Mouse (Mus musculus) embryonic facial prominence, embryonic 15.5 days (tissue): ENCODE data around the gene Zfyve27. TPM values are rescaled to one million over a fixed set of nuclear protein-coding genes. Genes with fewer than 3 reads are reported as not detected.
A peak's percentile ranks its signal among the peaks of the same experiment; 100 is the strongest.

Experiments used
- ATAC-seq: fragments of 200-750 bp; cut with Nextera tagmentation; 2 replicates; pipeline ENCODE4 v1.8.0; 2017; ENCODE audit warnings: low read depth, moderate TSS enrichment; ENCODE audit not compliant: insufficient number of reproducible peaks, low FRiP score, low TSS enrichment
- H3K27ac ChIP-seq: fragments of 300-500 bp; sonication (generic); replicated peaks from 2 replicates; pipeline ENCODE4 v1.5.1; 2015; ENCODE audit warnings: mild to moderate bottlenecking, inconsistent platforms
- H3K27me3 ChIP-seq: fragments of 300-500 bp; sonication (generic); 2 replicates; pipeline ENCODE4 v1.6.1; 2015; ENCODE audit warnings: inconsistent platforms
- H3K36me3 ChIP-seq: fragments of 300-500 bp; sonication (generic); 2 replicates; pipeline ENCODE4 v1.6.1; 2015; ENCODE audit warnings: mild to moderate bottlenecking, inconsistent platforms
- H3K4me1 ChIP-seq: fragments of 300-500 bp; sonication (generic); 2 replicates; pipeline ENCODE4 v1.6.1; 2015; ENCODE audit warnings: inconsistent platforms
- H3K4me2 ChIP-seq: fragments of 300-500 bp; sonication (generic); replicated peaks from 2 replicates; pipeline ENCODE4 v1.6.1; 2015; ENCODE audit warnings: mild to moderate bottlenecking, inconsistent platforms
- H3K4me3 ChIP-seq: fragments of 300-500 bp; sonication (generic); replicated peaks from 2 replicates; pipeline ENCODE4 v1.5.1; 2015; ENCODE audit warnings: mild to moderate bottlenecking, inconsistent platforms
- H3K9ac ChIP-seq: fragments of 300-500 bp; sonication (generic); 2 replicates; pipeline ENCODE4 v1.6.1; 2015; ENCODE audit warnings: inconsistent platforms
- H3K9me3 ChIP-seq: fragments of 300-500 bp; sonication (generic); replicated peaks from 2 replicates; pipeline ENCODE4 v1.6.1; 2016; ENCODE audit warnings: inconsistent platforms
- WGBS: fragments of 180-500 bp; shearing (Covaris S2); methylation state at CpG from one replicate; pipeline ENCODE4 v1.1.7; 2015; 5-methylcytosine and 5-hydroxymethylcytosine counted together
- polyA plus RNA-seq: library from polyadenylated mRNA; unstranded; fragments of >200 nt; fragmentation: Nextera tagmentation; extraction: Ambion mirVana; gene quantifications from 2 replicates; pipeline ENCODE4 v1.2.1, GENCODE M21; 2015

Zfyve27 gene
- polyA plus RNA-seq, 1 experiment from 2014 or later, result 28.8 TPM

- H3K27ac ChIP-seq, result no peak overlapping the region
- 0 out of 2 replicates have a peak, but pooled peaks cover 2% of the 10 kb centered on the region for H3K36me3 ChIP-seq
- no peaks in the 10 kb centered on the region for H3K9me3 ChIP-seq
- no peak overlapping the region for H3K4me3 ChIP-seq
- H3K27me3 ChIP-seq, result no peaks in the 10 kb centered on the region
- 46% methylated on average over 13 of the region's 13 CpGs for WGBS
- ATAC-seq, result no peak
- H3K9ac ChIP-seq, result no peak overlapping the region
- H3K4me2 ChIP-seq, result no peak overlapping the region
- H3K4me1 ChIP-seq, result 0 out of 2 replicates have a peak, but pooled peaks cover 3% of the 10 kb centered on the region
Observed at GRCm38 (mm10) chr19:42158246-42159017, 5.3 kb upstream of the Zfyve27 start.

DNA sequence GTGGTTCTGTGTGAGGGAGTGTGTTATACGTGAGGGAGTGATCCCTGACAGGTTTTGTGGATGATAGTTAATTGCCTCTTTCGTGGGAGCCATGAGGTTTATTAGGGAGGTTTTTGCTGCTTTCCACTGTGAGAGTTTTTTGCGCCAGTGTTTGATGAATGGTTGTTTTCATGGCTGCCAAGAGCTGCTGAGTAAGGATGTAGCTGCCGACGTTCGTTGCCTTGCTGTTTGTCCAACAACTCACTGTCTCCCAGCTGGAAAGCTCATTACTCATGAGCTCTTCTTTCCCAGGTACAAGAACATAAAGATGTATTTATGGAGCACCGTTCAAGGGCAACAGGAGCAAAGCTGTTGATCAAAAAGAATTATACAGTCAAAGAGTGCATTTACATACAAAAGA lies 437 bp downstream of the Zfyve27 start:
- Histone ChIP-seq H3K4me2 (no peak overlapping the region), H3K36me3 (no peaks in the 10 kb centered on the region), H3K27ac (no peak overlapping the region), H3K4me3 (no peak overlapping the region), H3K9me3 (no peaks in the 10 kb centered on the region), H3K27me3 (peaks cover 14% of the 10 kb centered on the region), H3K9ac (no peak overlapping the region), H3K4me1 (peaks cover 3% of the 10 kb centered on the region; the same call in 1 of the 2 replicates)
- no peak for ATAC-seq
- 59% methylated on average over 7 of the region's 7 CpGs for WGBS

- Histone ChIP-seq H3K36me3 (no peaks in the 10 kb centered on the region), H3K4me3 (peak overlapping the region; percentile 20), H3K4me1 (peaks cover 12% of the 10 kb centered on the region), H3K9ac (no peak overlapping the region), H3K27me3 (peaks cover 16% of the 10 kb centered on the region), H3K27ac (no peak overlapping the region), H3K9me3 (no peaks in the 10 kb centered on the region), H3K4me2 (peak overlapping the region; percentile 39)
- ATAC-seq, result no peak
- 2% methylated on average over 12 of the region's 12 CpGs for WGBS
Observed at GRCm38 (mm10) chr19:42166130-42166529, 2.4 kb downstream of the Zfyve27 start.

DNA sequence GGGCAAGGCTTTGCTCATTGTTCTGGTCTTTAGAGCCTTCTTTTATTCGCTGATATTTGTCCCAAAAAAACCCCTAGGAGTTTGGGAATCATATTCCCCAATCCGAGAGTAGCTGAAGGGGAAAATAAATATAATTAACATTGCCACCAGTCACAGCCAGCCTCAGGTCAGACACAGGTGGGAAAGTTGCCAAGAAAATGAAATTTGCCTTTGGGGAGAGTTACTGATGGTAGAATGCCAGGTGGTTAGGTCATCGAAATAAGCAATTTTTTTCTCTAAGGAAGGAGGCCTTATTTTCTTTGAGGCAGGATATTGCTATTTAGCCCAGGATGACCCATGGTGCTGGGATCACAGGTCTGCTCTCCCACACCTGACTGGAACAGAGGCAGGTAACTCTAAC lies 3.0 kb downstream of the Zfyve27 start:
- ATAC-seq, result no peak
- no peak overlapping the region for H3K4me2 ChIP-seq
- peaks cover 16% of the 10 kb centered on the region for H3K27me3 ChIP-seq
- H3K4me3 ChIP-seq, result no peak overlapping the region
- H3K9ac ChIP-seq, result no peak overlapping the region
- no peaks in the 10 kb centered on the region for H3K9me3 ChIP-seq
- no peak overlapping the region for H3K27ac ChIP-seq
- H3K36me3 ChIP-seq, result no peaks in the 10 kb centered on the region
- 36% methylated on average over 3 of the region's 3 CpGs for WGBS
- H3K4me1 ChIP-seq, result peaks cover 19% of the 10 kb centered on the region

GRCm38 (mm10) chr19:42167489-42167888 lies 3.7 kb downstream of the Zfyve27 start:
- H3K27me3 ChIP-seq, result peaks cover 16% of the 10 kb centered on the region
- no peak overlapping the region for H3K27ac ChIP-seq
- no peak overlapping the region for H3K9ac ChIP-seq
- H3K36me3 ChIP-seq, result no peaks in the 10 kb centered on the region
- WGBS, result 54% methylated on average over 9 of the region's 9 CpGs
- no peak for ATAC-seq
- H3K4me3 ChIP-seq, result no peak overlapping the region
- no peaks in the 10 kb centered on the region for H3K9me3 ChIP-seq
- peaks cover 20% of the 10 kb centered on the region for H3K4me1 ChIP-seq
- H3K4me2 ChIP-seq, result no peak overlapping the region

DNA sequence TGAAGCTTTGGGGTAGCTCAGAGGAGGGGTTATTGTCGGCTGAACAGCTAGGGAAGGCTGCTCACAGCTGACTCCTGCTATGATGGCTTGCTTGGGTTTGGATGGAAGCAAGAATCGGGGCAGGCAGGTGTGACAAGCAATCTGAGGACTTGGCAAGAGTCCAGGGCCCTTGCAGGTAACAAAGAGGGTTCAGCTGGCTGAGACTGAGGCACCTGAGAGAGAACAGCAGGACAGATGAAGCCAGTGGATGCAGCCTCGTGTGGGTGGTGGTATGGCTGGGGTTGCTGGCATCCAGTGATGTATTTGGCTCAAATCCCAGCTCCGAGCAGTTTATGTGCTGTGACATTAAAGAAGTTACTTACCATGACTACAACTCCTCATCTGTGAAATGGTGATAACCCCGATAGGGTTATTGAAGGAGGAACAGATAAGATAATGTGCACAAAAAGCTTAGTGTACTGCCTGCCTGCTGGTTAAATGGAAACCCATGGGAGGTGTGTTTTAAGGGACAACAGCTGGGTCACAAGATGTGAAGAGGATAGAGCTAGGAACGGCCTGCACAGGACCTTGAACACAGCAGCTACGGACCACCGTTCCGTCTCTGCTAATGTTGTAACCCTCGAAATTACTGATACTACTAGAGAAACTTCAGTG lies 5.7 kb downstream of the Zfyve27 start:
- WGBS, result 62% methylated on average over 10 of the region's 10 CpGs
- H3K27me3 ChIP-seq, result peaks cover 16% of the 10 kb centered on the region
- no peak overlapping the region for H3K4me3 ChIP-seq
- H3K4me1 ChIP-seq, result peaks cover 20% of the 10 kb centered on the region
- no peak overlapping the region for H3K9ac ChIP-seq
- no peaks in the 10 kb centered on the region for H3K9me3 ChIP-seq
- H3K27ac ChIP-seq, result no peak overlapping the region
- H3K36me3 ChIP-seq, result no peaks in the 10 kb centered on the region
- H3K4me2 ChIP-seq, result peak overlapping the region; percentile 86; the same call in 1 of the 2 replicates
- no peak for ATAC-seq

DNA sequence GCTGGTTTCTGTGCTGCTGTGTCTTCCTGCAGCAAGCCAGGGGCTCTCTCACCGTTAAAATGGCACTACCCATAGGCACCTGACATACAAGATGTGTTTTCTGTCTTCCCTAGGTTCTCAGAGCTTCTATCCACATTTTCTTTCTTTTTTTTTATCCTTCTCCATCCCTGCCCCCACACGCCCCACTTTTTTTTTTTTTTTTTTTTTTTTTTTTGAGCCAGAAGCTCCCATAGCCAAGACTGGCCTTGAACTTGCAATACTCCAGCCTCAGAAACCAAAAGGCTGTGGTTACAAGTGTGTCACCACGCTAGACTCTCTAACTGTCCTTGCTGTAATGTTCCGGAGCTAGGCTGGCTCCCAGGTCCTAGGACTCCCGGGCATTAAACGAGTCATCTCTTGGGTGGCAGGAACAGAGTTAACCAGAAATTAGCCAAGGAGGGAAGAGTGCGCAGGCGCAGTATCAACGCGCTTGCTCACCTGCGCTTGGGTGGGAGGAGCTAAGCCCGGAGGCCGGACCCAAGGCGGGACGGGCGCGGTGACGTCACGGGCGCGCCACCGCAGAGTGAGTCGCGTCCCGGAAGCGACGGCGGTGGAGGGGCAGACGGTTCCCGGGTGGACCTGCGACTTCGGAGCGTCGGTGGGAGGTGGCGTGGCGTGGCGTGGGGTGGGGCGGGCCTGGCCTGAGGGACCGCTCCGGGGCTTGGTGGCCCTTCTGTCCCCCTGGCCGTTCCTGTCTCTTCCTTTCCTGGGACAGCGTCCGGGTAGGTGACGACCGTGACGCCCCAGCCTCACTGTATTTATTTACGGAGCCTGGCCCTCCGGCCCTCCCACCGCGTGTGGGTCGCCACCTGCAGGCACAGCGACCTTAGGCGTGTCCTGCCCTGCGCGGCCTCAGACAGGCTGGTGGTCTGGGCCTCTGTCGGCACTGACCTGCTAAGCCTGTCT lies 6.5 kb downstream of the Zfyve27 start:
- Histone ChIP-seq H3K27me3 (peaks cover 16% of the 10 kb centered on the region), H3K27ac (0 out of 2 replicates have a peak overlapping the region, but pooled peaks have one; percentile 11), H3K9me3 (no peaks in the 10 kb centered on the region), H3K4me1 (peaks cover 20% of the 10 kb centered on the region), H3K36me3 (no peaks in the 10 kb centered on the region), H3K4me2 (peak overlapping the region; percentile 86), H3K9ac (peak overlapping the region; percentile 84), H3K4me3 (peak overlapping the region; percentile 93)
- 2% methylated on average over 56 of the region's 56 CpGs for WGBS
- peak; percentile 89 for ATAC-seq

GRCm38 (mm10) chr19:42176841-42177240 lies 13.1 kb downstream of the Zfyve27 start:
- Histone ChIP-seq H3K27me3 (no peaks in the 10 kb centered on the region), H3K4me2 (no peak overlapping the region), H3K27ac (no peak overlapping the region), H3K4me3 (no peak overlapping the region), H3K36me3 (peaks cover 31% of the 10 kb centered on the region), H3K9me3 (no peaks in the 10 kb centered on the region), H3K9ac (no peak overlapping the region), H3K4me1 (peaks cover under 1% of the 10 kb centered on the region; the same call in 1 of the 2 replicates)
- 62% methylated on average over 7 of the region's 7 CpGs for WGBS
- ATAC-seq, result no peak

- H3K4me1 ChIP-seq, result no peaks in the 10 kb centered on the region
- no peak overlapping the region for H3K4me3 ChIP-seq
- WGBS, result 82% methylated on average over 2 of the region's 2 CpGs
- no peak overlapping the region for H3K9ac ChIP-seq
- no peaks in the 10 kb centered on the region for H3K27me3 ChIP-seq
- no peak overlapping the region for H3K4me2 ChIP-seq
- ATAC-seq, result no peak
- no peak overlapping the region for H3K27ac ChIP-seq
- peaks cover 33% of the 10 kb centered on the region for H3K36me3 ChIP-seq
- no peaks in the 10 kb centered on the region for H3K9me3 ChIP-seq
Observed at GRCm38 (mm10) chr19:42177461-42177860, 13.7 kb downstream of the Zfyve27 start.

- no peak for ATAC-seq
- Histone ChIP-seq H3K27ac (no peak overlapping the region), H3K36me3 (peaks cover 51% of the 10 kb centered on the region), H3K4me1 (no peaks in the 10 kb centered on the region), H3K4me2 (no peak overlapping the region), H3K9ac (no peak overlapping the region), H3K4me3 (no peak overlapping the region), H3K9me3 (no peaks in the 10 kb centered on the region), H3K27me3 (no peaks in the 10 kb centered on the region)
- WGBS, result 80% methylated on average over 14 of the region's 14 CpGs
Observed at GRCm38 (mm10) chr19:42179356-42179755, 15.6 kb downstream of the Zfyve27 start.

DNA sequence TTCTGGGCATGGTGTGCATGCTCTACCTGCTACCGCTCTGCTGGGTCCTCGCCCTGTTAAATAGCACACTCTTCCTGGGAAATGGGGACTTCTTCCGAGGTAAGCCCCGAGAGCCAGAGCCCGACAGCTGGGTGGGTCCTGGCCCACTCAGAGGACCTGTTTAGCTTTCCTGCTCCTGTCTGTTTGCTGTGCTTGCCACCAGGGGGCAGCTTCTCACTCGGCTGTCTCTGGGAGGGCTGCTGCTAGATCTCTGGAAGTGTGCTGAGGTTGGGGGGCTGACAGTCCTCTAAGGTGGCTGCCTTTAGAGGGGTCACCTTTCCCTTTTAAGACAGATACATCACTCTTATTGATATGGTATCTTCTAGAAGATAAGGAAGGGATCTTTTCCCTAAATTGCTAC lies 18.9 kb downstream of the Zfyve27 start:
- Histone ChIP-seq H3K27me3 (no peaks in the 10 kb centered on the region), H3K36me3 (peaks cover 61% of the 10 kb centered on the region), H3K9ac (no peak overlapping the region), H3K9me3 (no peaks in the 10 kb centered on the region), H3K27ac (no peak overlapping the region), H3K4me1 (no peaks in the 10 kb centered on the region), H3K4me2 (no peak overlapping the region), H3K4me3 (no peak overlapping the region)
- no peak for ATAC-seq
- 63% methylated on average over 6 of the region's 6 CpGs for WGBS
